Mouse (Mus musculus) frontal cortex, adult (tissue): ENCODE data around the gene Slc6a6.
A peak's percentile ranks its signal among the peaks of the same experiment; 100 is the strongest.

Experiments
- ATAC-seq: cut with Nextera tagmentation; 2 replicates; pipeline ENCODE4 v1.9.2; 2017; ENCODE audit warnings: mild to moderate bottlenecking, moderate library complexity, mixed read lengths; ENCODE audit not compliant: low TSS enrichment

Gene Slc6a6

GRCm38 (mm10) chr6:91700823-91701621, 17.2 kb downstream of the Slc6a6 start:
- no peak for ATAC-seq

DNA sequence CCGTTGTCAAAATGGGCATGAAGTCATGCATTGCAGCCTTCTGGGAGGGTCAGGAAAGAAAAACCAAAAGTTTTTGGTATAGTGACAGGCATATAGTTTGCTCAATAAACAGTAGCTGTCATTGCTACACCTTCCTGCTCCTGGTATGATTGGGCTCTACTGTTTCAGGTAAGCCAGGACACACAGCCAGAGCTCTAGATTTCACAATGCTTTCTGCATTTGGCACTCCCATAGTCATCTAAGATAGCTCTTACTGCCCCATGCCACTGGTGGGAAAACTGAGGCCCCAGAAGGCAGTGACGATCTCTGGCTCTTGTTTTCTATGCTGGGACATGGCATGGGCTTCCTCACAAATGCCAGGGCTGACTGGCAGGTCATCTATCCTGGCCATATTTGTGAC, 19.6 kb downstream of the Slc6a6 start:
- no peak for ATAC-seq

DNA sequence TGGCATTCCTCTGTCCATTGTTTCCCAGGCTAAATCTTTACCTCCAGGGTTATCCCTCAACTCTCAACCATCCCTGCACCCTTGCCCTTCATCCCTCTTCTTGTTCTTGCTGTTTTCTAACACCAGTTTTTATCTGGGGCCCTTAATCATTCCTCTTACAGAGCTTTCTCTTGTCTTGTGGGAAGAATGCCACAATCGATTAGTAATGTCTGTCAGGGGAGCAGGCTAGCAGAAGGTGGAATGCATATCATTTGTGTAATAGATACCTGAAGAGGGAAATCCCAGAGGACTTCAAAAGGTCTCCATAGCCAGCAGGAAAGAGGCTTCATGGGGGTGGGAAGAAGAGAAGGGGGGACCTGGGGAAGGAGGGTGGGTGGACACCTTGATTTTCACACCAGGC, 20.6 kb downstream of the Slc6a6 start:
- no peak for ATAC-seq

DNA sequence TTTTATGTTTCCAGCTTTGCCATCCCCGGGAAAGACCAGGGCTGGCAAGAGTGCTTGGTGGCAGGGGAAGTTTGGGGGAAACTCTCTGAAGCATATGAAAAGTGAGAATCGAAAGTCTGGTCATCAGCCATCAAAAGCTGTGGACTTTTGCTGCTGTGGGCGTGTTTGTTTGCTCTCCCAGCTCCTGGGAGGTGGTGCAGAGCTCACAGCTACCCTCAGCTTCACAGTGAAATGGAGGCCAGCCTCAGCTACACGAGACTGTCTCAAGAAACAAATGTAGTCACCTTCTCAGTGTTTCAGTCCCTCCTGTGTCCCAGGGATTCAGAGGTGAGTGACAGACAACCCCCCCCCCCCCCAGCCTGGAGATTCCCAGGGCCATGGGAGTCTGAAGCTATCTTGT, 21.8 kb downstream of the Slc6a6 start:
- ATAC-seq, result no peak

DNA sequence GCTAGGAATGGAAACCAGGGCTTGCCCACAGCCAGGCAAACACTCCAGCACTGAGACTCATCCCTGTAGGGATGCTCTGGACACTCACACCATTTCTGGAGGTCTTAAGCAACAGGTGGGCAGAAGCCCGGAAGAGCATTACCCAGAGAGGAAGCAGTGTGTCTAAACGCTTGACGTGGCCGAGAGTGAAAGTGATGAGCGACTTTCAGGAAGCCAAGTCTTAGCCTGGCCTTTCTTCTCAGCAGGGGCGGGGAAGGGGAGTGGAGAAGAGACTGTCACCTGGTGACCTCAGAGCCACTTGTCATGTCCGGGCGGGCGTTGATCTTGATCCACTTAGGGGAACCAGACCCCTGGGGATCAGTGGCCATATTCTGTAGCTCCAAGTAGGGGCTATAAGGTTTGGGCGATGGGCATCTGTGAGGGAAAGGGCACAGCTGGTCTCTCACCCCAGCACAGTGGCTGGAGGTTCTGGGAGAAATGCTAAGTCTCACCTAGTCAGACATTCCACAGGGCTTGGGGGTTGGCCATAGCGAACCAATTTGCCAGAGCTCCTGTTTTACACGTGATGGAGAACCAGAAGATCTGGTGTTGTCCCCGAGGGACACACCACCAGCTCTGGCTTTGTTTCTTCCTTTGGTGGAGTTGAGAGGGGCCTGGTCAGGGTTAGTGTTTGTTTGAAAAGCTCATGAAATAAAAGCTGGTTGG, 22.4 kb downstream of the Slc6a6 start:
- ATAC-seq, result no peak

DNA sequence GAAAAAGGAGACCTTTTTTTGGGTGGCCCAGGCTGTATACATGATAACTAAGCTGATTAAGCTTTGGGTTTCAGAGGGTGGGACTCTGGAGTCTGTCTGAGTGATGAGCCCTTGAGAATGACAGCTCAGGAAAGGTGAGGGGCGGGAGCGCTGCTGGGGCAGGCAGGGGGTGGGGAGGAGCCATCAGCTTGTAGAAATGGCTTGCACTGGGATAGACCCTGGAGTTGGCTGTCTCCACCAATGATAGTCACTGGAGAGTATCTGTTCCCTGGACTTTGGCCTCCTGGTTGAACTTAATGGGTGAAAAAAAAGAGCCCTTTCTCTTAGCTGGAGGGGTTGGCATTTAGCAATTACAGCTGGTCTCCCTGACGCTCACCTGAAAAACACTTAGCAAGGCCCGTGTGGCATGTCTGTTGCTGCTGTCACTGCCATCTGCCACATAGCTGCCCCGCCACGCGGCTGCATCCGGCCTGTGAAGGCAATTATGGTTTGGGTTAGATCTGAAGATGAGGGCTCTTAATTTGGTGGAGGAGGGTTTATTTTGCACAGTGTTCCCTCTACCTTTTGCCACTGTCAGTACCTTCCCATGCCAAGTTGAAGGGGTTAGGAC, 23.5 kb downstream of the Slc6a6 start:
- ATAC-seq, result no peak

DNA sequence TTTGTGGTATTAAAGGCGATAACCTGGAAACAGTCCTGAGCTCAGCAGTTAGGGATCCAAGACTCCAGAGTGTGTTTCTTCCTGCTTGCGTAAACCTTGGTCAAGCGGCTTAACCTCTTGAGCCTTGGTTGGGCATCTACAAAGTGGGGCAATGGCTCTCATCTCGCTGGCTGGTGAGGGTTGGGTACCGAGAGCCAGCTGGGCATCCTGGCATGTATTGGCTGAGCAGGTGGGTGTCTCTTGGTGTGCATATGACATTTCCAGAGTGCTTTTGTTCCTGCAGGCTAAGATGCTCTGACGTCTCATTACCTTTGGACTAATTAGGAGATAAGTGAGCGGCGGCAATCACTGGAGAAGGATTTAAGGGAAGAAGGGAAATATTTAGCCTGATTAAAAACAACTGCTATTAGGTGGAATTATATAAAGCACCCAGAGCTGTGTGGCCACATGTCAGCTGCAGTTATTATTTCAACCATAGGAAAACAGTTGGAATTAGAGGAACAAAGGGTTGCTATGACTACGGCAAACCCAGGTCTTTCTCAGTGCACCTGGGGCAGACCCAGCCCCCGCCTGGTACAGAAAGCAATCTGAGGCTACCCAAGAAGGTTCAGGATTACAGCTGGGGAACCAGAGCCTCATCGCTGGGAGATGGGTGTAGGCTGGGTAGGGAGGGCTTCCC, 24.2 kb downstream of the Slc6a6 start:
- ATAC-seq, result no peak

DNA sequence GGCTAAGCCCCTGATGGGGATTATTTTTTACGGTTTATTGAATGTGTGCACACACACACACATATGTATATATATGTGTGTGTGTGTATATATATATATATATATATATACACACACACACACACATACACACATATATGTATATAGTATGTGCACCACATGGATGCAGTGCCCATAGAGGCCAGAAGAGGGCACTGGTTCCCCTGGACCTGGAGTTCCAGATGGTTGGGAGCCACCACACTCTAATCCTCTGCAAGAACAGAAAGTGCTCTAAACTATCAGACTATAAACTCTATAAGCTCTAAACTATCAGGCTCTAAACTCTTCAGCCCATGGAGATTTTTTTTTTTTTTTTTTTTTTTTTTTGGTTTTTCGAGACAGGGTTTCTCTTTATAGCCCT, 25.1 kb downstream of the Slc6a6 start:
- no peak for ATAC-seq

GRCm38 (mm10) chr6:91710345-91710930, 26.6 kb downstream of the Slc6a6 start:
- no peak for ATAC-seq

GRCm38 (mm10) chr6:91712097-91712854, 28.4 kb downstream of the Slc6a6 start:
- ATAC-seq, result no peak

DNA sequence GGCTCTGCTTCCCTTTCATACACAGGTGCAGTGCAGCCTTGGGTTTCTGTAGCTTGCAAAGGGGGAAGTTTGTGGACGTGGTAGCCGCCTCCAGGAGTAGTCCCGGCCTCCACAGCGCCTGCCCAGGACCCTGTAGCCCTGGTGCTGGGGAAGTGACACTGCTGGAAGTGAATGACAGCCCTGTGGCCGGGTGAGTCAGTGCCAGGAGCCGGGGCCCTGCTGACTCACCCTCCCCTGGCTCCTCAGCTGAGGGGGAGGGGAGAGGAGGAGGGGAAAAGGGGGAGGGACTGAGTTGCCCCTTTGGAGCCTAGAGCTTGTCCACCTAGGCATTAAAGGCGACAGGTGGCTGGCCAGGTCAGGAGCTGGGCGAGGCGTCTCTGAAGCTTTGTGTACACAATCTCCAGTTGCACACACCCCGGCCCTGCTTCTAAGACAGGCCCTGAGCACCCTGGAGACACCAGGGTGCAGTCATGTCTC, 29.0 kb downstream of the Slc6a6 start:
- ATAC-seq, result peak; percentile 43

DNA sequence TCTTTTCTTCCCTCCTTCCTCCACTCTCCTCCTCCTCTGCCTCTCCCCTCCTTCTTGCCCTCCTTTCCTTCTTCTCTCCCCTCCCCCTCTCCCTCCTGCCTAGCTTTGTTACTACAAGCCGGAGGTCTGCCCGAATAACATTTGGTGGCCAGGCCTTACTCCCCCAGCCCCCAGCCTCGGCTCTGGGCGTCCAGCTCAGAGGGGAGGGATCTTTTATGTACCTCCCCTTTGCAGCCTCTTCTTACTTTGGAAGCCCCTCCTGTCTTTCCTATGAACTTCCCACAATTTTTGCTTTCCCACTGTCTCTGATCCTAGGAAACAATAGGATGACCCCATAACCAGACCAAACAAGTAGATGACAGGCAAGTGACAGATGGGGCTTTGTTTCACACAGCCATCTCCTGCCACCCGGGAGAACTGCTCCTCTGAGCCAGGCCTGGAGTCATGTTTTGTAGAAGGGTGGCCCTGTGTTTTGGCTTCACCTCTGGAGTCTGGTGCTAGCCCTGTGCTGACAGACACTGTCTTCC, 29.6 kb downstream of the Slc6a6 start:
- ATAC-seq, result no peak

DNA sequence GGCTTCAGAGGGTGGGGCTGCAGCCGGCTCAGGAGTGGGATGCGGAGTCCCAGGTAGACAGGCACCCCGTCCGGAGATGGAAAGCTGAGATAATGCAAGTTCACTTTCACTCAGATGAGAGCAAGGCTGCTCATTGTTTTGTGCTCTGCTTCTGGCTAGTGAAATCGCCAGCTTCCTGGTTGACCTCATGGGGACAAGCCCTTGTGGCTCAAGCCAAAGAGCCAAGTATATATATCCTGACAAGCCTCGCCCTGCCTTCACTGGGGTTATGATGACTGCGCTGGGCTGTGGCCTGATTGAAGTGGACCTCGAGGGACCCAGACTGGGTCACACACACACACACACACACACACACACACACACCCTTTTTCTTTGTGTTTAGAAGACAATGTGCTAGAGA, 31.2 kb downstream of the Slc6a6 start:
- ATAC-seq, result no peak

- no peak for ATAC-seq
Observed at GRCm38 (mm10) chr6:91715988-91716810, 32.3 kb downstream of the Slc6a6 start.

DNA sequence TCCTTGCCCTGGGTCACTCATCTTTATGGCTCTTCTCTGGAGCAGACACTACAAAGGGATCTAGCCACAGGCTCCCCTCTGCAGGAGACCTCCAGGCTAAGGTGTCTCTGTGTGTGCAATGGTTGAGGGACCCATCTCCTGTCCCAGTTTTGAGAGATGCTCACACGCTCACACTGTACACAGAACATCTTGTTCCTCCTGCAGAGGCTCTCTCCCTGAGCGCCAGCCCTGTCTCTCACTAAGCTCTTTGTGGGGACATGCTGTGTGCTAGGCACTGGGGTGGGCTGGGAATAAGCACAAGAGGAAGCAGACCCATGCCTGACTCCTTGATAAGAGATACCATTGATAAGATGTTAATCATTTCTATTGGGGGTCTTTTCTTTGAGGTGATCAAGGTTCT, 34.2 kb downstream of the Slc6a6 start:
- ATAC-seq, result peak; percentile 26; the same call in 1 of the 2 replicates

DNA sequence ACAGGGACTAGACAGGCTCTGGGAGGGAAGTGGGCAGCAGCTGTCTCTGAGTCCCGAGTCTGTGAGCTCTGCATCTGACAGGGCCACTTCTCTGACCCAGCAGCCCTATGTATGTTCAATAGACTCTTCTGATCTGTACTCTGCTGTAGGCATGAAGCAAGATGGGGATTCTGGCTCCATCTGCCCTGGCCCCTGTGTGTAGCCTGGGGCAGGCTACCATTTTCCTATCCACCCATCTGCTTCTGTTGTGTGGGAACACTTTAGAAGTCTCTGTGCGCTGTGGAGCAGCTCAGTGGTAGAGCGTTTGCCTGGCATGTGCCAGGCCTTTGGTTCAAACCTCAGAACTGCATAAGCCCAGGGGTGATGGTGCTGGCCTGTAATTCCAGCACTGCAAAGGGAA, 34.8 kb downstream of the Slc6a6 start:
- peak; percentile 21 for ATAC-seq

DNA sequence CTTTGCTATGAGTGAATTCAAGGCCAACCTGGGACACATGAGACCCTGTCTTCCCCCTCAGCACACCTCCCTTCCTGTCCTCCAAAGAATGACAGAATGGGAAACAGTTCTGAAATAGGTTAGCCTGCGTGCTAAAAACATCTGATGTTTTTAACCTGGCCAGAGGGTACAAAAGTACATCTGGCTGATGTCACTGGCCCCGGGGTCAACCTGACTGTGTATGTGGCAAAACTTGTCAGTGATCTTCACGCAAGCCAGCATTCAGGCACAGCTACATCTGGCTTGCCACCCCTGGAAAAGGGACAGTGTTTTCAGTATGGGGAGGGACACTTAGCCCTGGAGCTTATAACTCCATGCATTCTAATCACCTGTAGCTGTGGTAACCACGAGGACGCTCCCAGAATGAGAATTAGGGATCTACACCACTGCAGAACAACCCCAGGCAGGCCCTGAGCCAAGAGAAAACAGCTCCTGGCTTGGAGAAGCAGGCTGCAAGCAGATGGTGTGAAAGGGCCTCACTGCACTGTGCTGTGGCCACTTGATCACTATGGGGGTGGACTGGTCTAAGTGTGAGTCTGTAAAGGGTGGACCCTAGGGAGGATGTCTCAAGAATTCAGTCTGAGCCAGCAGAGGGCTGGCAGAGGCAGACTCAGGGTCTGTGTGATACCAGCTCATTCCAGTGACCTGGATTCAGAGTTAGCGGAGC, 35.3 kb downstream of the Slc6a6 start:
- peak; percentile 31 for ATAC-seq

DNA sequence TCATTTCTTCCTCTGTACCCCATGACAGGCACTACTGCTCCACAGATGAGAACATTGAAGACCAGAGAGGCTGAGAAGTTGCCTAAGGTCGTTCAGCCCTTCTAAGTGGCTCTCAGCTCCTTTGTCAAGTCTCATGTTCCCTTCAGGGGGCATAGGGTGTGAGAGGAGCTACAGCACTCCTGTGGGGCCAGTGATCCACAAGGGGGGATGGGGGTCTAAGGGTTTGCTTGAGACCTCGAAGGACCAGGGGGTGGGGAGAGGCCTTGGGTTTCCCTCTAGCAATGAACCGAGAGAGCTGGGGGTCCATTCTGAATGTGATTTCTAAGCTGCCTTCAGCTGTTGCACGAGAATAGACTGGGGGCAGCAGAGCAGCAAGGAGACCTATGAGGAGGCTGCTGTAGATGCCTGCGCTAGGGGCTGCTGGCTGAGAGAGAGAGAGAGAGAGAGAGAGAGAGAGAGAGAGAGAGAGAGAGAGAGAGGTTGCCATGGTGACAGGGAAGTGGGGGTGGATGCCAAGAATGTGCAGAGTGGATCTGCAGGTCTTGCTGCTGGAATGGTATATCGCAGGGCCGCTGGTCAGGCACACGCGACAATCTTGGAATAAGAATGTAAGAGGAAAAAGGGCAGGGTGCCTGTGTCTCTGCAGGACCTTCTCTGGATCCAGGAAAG, 36.1 kb downstream of the Slc6a6 start:
- ATAC-seq, result peak; percentile 44
